Mouse (Mus musculus) mouse trophoblast stem cell (cell line): ENCODE measurements around the gene Ppfia3.

ENCODE experiments used
- in situ Hi-C, 2 experiments: fragments of 300-500 bp; cut with MseI, MboI; formaldehyde crosslinking; loops; 2 replicates in 1 of 2; 3 replicates in 1 of 2; pipeline ENCODE4 v1.15.1; 2025

The Ppfia3 gene

GRCm38 (mm10) chr7:45312686-45313453, 53.9 kb downstream of the Ppfia3 start:
- in situ Hi-C loops: no loop called here

DNA sequence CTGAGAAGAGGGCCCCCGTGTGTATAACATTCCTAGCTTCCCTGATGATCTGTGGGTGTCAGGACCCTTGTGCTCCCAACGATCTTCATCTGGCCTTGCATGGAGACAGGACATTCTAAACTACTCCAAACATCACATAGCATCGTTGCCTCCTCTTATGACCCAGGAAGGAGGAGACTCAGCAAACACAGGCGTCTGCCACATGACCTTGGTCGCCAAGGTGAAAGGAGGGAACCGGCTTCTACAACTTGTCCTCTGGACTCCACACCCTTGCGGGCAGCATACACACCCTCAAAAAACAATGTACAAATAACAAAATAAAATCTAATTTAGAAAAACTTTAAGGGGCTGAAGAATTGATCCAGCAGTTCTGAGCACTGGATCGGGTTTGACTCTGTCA, 54.8 kb downstream of the Ppfia3 start:
- in situ Hi-C loops: no loop called here

DNA sequence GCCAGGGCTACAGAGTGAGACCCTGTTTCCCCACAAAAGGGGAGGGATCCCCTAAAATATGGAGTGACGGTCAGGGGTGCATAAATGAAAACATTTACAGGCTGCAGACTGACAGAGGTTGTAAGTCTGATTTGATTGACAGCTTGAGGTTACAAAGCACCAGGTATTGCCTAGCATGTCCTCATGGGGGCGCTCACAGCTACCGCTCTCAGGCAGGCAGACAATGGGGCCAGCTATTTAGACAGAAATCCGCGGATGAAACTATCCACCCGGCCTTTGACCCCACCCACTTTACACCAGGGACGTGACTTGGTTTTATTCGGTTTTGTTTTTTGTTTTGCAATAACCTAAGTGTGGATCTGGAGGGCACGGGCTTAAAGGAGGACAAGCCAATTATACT, 57.4 kb downstream of the Ppfia3 start:
- in situ Hi-C loops: no loop called here

- in situ Hi-C loops: no loop called here
Observed at GRCm38 (mm10) chr7:45308551-45309240, 58.1 kb downstream of the Ppfia3 start.

DNA sequence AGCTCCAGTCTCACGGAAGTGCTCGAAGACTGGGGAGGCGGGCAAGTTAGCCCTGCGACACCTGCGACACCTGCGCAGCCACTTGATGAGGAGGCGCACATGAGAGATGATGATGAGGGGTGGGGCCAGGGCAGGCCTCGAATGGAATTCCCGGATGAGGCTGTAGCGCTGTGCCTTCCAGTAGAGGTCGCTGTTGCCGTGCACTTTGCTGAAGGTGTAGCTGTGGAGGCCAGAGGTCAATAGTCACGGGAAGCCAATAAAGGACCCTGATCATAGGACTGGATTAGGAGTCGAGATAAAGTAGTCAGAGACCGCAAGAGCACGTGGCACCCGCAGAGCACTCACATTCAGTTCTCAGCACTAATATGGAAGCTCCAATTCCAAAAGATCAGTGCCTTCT, 61.5 kb downstream of the Ppfia3 start:
- in situ Hi-C loops: no loop called here

DNA sequence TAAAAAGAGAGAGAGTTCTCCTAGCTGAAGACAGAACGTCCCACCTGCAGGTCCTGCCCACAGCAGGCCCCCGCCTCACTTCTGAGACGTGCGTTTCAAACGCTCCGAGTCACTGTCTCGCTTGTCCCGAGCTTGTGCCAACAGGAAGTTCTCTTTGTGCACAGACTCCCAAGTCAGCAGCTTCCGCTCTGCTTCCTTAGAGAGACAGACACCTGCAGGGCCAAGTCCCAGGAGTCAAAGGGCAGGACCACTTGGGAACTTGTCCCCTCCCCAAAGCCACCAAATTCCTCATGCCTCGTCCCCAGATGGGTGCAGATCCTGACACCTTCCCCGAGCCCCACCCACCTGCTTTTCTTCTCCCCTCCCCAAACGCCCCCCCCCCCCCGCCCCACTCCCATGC, 62.0 kb downstream of the Ppfia3 start:
- in situ Hi-C loops: no loop called here

GRCm38 (mm10) chr7:45302626-45303025, 64.2 kb downstream of the Ppfia3 start:
- in situ Hi-C loops: no loop called here

DNA sequence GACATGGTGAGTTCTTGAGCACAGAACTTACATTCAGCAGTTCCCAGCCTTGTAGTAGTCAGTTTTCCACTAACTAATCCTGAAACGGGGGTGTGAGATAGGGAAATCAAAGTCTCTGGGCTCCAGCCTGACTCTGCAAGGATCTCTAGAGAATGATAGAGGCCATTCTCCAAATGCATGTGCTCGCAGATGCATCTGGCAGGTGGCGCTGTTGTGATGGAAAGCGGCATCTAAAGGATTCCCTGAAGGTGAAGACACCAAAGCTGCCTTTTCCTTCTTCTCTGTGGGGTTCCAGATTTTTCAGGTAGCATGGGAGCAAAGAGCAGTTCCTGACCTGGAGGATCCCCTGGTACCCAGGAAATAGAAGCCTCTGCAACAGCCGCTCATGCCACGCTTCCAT, 66.5 kb downstream of the Ppfia3 start:
- in situ Hi-C loops: no loop called here

DNA sequence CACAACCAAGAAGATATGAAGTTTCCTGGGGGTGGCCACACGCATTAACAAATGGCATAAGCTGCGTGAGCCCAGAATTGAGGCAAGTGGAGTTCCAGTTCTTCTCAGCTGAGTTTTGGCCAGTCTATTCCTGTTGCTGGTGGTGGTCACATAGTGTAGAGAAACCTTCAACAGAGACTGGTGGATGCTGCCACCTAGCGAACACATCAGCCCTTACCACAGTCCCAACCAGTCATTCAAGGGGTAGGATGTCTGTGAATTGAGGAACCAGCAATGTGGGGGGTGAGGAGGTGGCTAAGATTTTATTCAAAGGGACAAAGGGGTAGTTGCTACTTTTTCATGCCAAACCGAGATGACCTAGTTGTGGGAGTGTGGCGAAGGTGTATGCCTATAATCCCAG, 67.1 kb downstream of the Ppfia3 start:
- in situ Hi-C loops: no loop called here

DNA sequence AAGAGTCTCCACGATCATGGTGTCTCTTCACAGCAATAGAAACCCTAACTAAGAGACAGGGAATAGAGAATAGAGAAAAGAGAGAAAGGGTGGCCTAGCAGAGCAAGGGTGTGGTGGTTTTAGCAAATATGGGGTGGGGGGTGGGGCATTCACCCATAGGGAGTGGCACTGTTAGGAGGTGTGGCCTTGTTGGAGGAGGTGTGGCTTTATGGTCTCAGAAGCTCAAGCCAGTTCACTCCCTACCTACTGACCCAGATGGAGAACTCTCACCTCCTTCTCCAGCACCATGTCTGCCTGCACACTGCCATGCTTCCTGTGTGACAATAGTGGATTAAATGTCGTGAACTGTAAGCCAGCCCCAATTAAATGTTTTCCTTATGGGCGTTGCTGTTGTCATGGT, 69.3 kb downstream of the Ppfia3 start:
- in situ Hi-C loops: no loop called here

DNA sequence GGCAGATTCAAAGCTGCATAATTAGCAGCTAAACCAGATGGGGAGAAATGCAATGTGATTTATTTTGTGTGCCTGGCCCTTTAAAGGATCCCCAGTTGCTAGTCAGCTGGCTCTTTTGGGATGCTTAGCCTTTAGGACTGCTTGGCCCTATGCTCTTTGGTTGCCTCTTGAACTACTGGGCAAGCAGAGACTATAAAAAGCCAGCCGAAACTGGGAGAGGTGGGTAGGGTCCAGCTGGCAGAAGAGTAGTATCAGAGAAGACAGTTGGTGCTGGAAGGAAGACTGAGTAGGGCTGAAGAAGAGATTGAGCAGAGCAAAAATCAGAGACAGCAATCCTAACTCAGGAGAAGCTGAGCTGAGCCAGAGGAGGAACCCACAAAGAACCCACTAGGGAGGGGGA, 70.2 kb downstream of the Ppfia3 start:
- in situ Hi-C loops: no loop called here
